Mouse (Mus musculus) kidney, adult 8-10 months (tissue): Measurements from ENCODE around the gene Zfp334.

Experiments used
- DNase-seq, 2 experiments: peaks; one replicate each; pipeline ENCODE4 v3.0.0; 2022

Gene Zfp334

DNA sequence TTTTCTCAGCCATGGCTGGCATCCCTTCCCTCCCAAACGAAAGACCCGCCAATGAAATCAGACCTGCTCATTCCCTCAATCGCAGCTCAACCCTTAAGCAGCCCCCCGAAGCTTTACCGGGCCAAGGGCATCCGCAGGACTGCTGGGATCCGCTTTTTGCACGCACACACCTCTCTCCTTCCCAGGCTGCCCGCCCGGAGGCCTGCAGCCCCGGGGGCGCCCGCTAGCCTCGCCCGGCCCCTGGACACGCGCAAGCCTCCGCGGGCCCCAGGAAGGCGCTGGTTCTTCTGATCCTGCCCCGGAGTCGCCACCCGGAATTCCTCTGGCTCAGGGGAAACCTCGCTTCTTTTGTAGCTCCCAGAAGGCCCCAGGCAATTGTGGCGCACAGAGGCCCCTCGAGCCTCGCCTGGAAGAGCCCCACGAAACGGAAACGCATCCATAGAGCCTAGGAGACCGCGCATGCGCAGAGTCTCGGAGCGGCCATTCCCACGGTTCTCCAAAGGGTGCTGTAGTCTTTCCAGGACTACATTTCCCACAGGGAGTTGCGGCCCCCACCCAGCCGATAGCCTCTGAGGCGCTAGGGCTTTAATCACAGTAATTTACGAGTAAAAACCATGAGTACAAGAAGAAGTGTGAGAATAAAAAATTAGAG is at the start of gene Zfp334:
Gene Zfp334, minus strand, starts transcription at position 416 of the 652 bp plus-strand sequence.
- peak; percentile 91 to 94 for DNase-seq

- no peak for DNase-seq
Observed at GRCm38 (mm10) chr2:165428694-165429093, 40.6 kb upstream of the Zfp334 start.

DNA sequence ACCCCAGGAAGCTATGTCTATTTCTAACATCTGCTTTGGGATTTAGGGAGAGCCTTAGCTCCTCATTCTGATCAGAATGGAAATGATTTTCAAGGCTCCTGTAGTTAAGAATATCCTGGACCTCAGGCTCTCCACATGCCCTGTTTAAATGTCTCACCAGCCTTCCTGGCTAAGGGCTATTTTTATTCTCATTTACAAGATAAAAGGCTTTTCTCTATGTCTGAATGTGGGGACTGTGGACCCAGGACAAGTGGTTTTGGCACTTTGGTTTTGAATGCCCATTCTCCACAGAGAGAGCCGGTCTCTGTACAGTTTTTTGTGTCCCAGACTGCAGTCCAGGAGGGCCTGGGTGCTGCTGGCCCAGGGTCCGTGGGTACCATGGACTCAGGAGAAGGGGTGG is 32.1 kb upstream of the Zfp334 start:
- no peak for DNase-seq

DNA sequence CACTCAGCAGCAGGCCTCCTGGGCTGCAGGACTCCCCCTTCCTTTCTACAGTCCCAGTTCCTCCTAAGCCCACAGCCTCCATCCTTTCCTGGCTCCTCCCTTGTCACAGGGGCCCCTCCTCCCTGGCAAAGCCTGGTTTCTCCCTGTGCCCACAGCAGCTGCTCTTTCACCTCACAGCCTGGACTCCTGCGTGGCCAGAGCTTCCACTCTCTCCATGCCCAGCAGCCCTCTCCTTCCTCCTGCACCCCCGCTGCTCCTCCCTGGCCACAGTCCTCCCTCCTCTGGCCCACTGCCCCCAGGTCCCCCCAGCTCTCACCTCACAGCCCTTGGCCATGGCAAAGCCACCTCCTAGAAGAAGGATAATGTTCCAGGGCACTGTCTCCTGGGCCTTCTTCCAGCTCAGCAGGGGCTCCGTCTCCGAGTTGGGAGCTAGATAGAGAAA is 31.6 kb upstream of the Zfp334 start:
- DNase-seq, result no peak

DNA sequence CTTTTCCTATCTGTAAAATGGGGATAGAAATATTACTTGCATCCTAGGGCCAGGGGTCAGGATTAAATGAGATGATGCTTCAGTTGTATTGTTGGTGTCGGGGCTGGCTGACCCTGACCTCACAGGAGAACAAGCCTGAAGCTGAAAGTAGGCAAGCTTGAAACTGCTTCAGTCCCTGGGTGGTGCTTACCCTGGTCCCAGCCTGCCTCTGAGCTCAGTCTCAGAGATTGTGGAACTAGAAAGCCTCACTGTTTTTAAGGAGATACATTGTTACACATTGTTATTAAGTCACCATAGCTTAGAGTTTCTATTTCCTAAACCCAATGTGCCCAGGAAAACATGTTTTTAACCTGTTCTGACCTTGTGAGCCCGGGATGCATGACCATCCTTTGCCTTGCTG is 30.5 kb upstream of the Zfp334 start:
- no peak for DNase-seq

- DNase-seq, result peak; percentile 62 to 74
Observed at GRCm38 (mm10) chr2:165417291-165417690, 29.2 kb upstream of the Zfp334 start.

GRCm38 (mm10) chr2:165415795-165416194 is 27.7 kb upstream of the Zfp334 start:
- DNase-seq, result no peak

- DNase-seq, result no peak
Observed at GRCm38 (mm10) chr2:165415141-165415721, 27.2 kb upstream of the Zfp334 start.

GRCm38 (mm10) chr2:165414321-165414720 is 26.3 kb upstream of the Zfp334 start:
- no peak for DNase-seq

DNA sequence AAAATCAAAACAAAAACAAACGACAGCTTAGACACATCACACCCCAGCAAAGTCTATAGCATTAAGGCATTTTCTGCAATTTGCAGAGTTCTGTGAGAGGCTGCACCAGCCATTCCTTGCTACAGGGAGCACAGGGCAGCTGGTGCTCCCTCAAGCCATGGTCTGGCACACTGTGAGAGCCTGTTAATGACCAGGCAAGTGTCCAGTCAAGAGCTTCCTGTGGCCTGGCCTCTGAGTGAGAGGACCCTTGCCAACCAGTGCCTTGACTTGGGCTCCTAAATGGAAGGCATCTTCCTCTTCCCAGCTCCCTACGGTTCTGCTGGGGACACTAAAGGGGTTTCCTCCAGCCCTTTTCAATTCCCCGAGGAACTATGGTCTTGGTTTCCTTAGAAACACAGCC is 25.8 kb upstream of the Zfp334 start:
- no peak for DNase-seq

DNA sequence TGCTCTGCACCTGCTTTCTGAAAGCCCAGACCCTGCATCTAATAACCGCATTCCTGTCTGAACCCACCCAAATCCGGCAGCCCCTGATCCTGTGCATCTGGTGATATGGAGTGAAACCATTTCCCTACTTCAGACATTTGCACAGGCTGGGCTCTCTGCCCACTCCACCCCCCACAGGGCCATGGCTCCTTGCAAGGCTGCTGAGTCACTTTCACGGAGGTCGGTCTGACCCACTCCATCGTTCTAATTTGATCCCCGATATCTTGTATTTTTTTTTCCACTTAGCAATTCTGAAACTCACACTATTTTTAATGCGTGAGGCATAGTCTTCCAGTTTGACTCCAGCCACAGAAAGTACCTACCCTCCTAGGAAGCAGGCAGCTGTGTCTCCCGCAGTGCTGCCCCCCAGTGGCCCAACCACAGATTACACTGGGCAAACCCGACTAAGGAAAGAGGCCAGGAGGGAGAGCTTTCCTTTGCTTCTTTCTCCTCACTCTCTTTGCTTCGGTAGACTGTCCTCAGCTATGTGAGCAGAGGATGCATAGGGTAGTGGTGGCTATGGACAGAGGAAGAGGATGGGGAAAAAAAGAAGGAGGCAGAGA is 19.7 kb upstream of the Zfp334 start:
- DNase-seq, result peak in 1 of 2 experiments; percentile 70

DNA sequence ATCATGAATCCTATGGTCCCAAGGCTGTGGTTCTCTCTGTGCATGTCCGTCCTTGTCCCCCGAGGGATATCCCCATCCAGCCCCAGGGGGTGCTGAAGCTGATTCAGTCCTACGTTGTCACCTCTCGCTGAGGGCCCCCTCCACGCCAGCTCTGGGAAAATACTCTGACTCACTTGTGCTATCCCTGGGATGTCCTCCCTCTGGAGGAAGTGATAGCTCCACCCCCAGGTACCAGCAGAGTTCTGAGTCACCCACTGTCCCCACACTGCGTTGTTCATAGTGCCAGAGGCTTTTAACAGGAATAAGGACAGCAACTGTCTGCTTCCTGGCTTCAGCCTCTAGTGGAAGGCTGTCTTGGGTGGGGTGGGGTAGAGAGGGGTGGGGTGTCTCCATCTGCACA is 17.3 kb upstream of the Zfp334 start:
- DNase-seq, result no peak

- no peak for DNase-seq
Observed at GRCm38 (mm10) chr2:165404951-165405350, 16.9 kb upstream of the Zfp334 start.

GRCm38 (mm10) chr2:165398164-165398785 is 10.2 kb upstream of the Zfp334 start:
- DNase-seq, result no peak

DNA sequence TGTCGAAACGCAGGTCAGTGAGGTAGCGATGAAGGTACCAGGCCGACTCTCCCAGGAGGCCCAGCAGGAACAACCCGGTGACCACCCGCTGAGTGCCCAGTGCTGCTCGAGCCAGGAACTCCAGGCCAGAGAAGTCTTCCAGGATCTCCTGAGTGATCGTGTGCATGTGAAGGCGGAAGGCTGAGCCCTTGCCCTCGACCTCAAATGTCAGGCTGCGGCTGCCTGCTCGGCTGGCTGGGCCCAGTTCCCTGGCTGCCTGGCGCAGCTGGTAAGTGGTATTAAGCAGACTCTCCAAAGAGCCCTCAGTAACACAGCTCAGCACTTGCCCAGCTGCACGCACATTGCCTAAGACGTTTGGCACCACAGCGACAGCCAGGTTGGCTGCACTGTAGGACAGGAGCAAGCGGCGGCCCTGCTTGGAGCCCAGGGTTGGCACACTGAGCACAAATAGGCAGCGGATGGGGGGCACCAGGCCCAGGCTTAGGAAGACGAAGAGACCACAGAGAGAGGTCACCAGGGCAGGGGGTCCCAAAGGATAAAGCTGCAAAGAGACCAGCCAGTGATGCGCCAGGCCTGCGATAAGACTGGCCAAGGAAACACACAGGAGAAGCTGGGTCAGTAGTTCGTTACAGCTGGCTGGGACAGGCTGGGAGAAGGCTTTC is 9.6 kb upstream of the Zfp334 start:
- DNase-seq, result no peak

DNA sequence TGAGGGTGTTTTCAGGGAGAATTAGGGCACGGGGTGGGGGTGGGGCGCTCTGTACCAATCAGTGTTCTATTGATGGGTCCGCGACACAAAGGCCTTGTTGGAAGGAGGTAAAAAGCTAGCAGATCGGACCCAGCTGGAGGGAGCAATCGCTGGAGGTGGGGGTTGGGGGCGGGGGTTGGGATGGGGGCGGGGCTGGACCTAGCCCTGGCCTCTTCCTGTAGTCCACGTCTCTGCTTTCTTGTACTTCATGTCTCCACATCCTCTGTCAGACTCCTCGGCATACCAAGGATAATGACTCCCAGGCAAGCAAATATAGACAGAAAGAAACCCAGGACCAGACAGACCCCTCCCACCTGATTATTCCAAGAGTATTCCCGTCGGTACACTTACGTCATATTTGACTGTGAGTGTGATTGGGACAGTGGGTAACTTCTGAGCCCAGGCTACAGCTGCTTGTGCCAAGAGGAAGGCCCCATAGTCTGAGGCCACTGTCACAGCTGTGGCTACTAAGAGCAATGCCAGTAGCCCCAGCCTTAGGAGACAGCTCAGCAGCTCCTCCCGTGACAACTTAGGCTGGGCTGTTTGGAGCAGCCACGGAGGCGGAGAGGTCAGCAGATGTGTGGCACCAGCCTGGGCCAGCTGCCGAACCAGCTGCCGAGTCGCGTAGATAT is 8.9 kb upstream of the Zfp334 start:
- no peak for DNase-seq

DNA sequence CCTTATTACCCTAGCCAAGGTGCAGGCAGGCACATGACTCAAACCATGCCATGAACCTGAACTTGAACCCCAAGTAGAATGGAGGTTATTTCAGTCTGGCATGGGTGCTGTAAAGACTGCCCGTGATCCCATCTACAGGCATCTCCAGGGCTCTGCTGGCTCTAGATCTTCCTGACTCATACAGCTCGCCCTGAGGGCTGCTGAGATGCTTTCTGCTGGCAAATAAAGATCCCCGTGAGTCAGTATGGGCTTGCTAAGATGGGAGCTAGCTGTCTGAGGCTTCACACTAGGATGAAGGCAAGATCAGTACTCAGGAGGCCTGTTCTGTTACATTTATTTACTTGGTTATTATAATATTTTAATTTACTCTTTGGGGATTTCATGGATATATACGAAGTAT is 4.1 kb upstream of the Zfp334 start:
- no peak for DNase-seq

- peak in 1 of 2 experiments; percentile 45 for DNase-seq
Observed at GRCm38 (mm10) chr2:165391561-165391960, 3.5 kb upstream of the Zfp334 start.

DNA sequence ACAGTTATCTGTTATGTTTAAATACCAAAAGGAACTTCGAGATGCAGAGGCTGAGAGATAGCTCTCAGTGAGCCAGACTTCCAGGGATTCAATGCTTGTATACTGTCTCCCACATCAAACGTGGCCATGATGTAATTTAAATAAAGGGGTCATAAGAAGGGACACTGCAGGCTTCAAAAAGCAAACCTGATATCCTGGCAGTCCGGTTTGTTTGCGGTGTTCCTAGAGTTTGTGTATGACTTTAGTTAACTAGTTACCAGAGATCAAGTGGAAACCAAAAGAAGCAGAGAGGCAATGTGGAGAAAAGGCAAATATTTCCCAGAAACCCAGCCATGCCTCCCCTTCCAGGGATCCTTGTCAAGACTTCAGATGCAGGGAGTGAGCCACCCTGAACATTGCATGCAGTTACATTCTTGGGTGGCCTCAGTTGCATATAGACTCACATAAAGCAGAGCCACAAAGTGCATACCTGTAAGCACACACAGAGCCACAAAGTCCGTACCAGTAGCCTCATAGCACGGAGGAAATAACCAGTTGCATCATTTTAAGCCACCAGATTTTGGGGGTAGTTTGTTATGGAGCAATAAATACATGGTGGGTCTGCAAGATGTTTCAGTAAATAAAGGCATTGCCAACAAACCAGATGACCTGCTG is 1.4 kb upstream of the Zfp334 start:
- DNase-seq, result no peak

DNA sequence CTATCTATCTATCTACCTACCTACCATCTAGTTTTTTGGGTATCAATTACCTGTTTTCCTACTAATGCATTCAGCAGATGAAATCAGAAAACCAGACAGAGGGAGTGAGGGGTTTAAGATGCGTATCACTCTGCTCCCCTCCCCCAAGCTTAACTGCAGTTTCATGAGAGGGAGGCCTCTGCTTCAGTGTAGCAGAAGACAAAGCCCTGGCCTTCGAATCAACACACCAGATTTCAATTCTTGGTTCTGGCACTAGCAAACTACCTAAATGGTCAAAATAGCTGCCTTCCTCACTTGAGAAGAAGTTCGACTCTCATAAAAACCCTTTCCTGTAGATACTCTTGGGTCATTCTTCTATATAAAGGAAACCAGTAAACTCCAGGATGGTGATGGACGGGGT is 689 bp downstream of the Zfp334 start:
- no peak for DNase-seq

- no peak for DNase-seq
Observed at GRCm38 (mm10) chr2:165380050-165380449, 8.0 kb downstream of the Zfp334 start.

- DNase-seq, result no peak
Observed at GRCm38 (mm10) chr2:165376001-165376400, 12.1 kb downstream of the Zfp334 start.
